Mouse (Mus musculus) neural tube, embryonic 11.5 days (tissue): ENCODE data around the gene Olfr1269. TPM values are rescaled to one million over a fixed set of nuclear protein-coding genes. Genes with fewer than 3 reads are reported as not detected.

ENCODE experiments used
- ATAC-seq: fragments of 200-750 bp; cut with Nextera tagmentation; 2 replicates; pipeline ENCODE4 v1.8.0; 2017; ENCODE audit warnings: moderate number of reproducible peaks, mild to moderate bottlenecking, moderate TSS enrichment, moderate library complexity; ENCODE audit not compliant: insufficient read depth, low FRiP score, low TSS enrichment
- DNase-seq: peaks from one replicate; pipeline ENCODE4 v3.0.0-alpha.2; 2015; ENCODE audit warnings: low spot score
- H3K27ac ChIP-seq: fragments of 300-500 bp; sonication (generic); 2 replicates; pipeline ENCODE4 v1.5.1; 2014; ENCODE audit warnings: low read depth, mild to moderate bottlenecking, low read length
- H3K27me3 ChIP-seq: fragments of 300-500 bp; sonication (generic); 2 replicates; pipeline ENCODE4 v1.6.1; 2014; ENCODE audit warnings: mild to moderate bottlenecking, low read length, mixed read lengths; ENCODE audit not compliant: control insufficient read depth, insufficient read depth
- H3K36me3 ChIP-seq: fragments of 300-500 bp; sonication (generic); 2 replicates; pipeline ENCODE4 v1.6.1; 2014; ENCODE audit warnings: mild to moderate bottlenecking, low read length, moderate library complexity, mixed read lengths; ENCODE audit not compliant: control insufficient read depth, insufficient read depth
- H3K4me1 ChIP-seq: fragments of 300-500 bp; sonication (generic); 2 replicates; pipeline ENCODE4 v1.6.1; 2014; ENCODE audit warnings: low read length, mixed read lengths; ENCODE audit not compliant: control insufficient read depth, insufficient read depth
- H3K4me2 ChIP-seq: fragments of 300-500 bp; sonication (generic); 2 replicates; pipeline ENCODE4 v1.6.1; 2014; ENCODE audit warnings: low read depth, mild to moderate bottlenecking, moderate library complexity
- H3K4me3 ChIP-seq: fragments of 300-500 bp; sonication (generic); 2 replicates; pipeline ENCODE4 v1.5.1; 2014; ENCODE audit warnings: low read depth, low read length
- H3K9ac ChIP-seq: fragments of 300-500 bp; sonication (generic); 2 replicates; pipeline ENCODE4 v1.6.1; 2014; ENCODE audit warnings: mild to moderate bottlenecking, low read length
- H3K9me3 ChIP-seq: fragments of 300-500 bp; sonication (generic); 2 replicates; pipeline ENCODE4 v1.6.1; 2016; ENCODE audit warnings: low read length; ENCODE audit not compliant: control insufficient read depth
- WGBS: fragments of 180-500 bp; shearing (Covaris S2); extraction: QIAGEN DNeasy Blood & Tissue Kit; methylation state at CpG from one replicate; pipeline ENCODE4 v1.1.7; 2014; 5-methylcytosine and 5-hydroxymethylcytosine counted together
- polyA plus RNA-seq: library from polyadenylated mRNA; unstranded; fragments of >200 nt; fragmentation: Nextera tagmentation; extraction: Ambion mirVana; gene quantifications from 2 replicates; pipeline ENCODE4 v1.2.1, GENCODE M21; 2014

Olfr1269 gene
- not detected in 2 replicates for polyA plus RNA-seq

- DNase-seq (no peak), ATAC-seq (no peak)
- no peaks in the 10 kb centered on the region for H3K4me1 ChIP-seq
- 90% methylated on average over 1 of the region's 1 CpGs for WGBS
- H3K36me3 ChIP-seq: no peaks in the 10 kb centered on the region
- H3K9me3 ChIP-seq: no peaks in the 10 kb centered on the region
- H3K27me3 ChIP-seq: no peaks in the 10 kb centered on the region
- H3K9ac ChIP-seq: no peak within 1 kb of the TSS
- no peak within 1 kb of the TSS for H3K4me3 ChIP-seq
- H3K4me2 ChIP-seq: no peak within 1 kb of the TSS
- H3K27ac ChIP-seq: no peak within 1 kb of the TSS
Observed at GRCm38 (mm10) chr2:90121312-90121711, at the start of gene Olfr1269. Olfr1269 (minus strand) TSS chr2:90121412.

DNA sequence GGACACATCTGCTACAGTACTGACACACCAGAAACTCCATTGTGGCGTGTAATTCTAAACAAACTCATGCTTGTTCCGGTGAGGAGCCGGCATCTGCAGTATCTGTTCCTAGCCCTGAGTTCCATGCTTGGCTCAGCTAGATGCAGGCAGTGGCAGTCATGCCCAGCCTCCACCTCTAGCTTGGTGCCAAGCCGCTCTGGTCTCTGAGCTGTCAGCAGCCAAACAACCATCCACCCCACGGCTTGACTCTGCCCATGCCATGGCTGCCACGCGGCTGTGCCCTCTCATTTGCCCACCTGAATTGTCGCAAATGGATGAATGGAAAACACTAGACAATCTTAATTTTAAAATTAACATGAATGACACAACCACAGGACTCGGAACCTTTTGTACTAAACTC lies 32.7 kb upstream of the Olfr1269 start:
- no peak overlapping the region for H3K4me3 ChIP-seq
- ATAC-seq: no peak
- 91% methylated on average over 9 of the region's 9 CpGs for WGBS

GRCm38 (mm10) chr2:90152991-90153390 lies 31.8 kb upstream of the Olfr1269 start, which contains the start of gene Olfr1270:
Olfr1270 (minus strand) TSS chr2:90153091.
- H3K27me3 ChIP-seq: no peaks in the 10 kb centered on the region
- no peaks in the 10 kb centered on the region for H3K9me3 ChIP-seq
- H3K4me3 ChIP-seq: no peak within 1 kb of the TSS
- ATAC-seq (no peak), DNase-seq (no peak)
- no peak within 1 kb of the TSS for H3K9ac ChIP-seq
- 92% methylated on average over 3 of the region's 3 CpGs for WGBS
- no peak within 1 kb of the TSS for H3K27ac ChIP-seq
- H3K4me2 ChIP-seq: no peak within 1 kb of the TSS
- H3K36me3 ChIP-seq: no peaks in the 10 kb centered on the region
- H3K4me1 ChIP-seq: no peaks in the 10 kb centered on the region

More for the DNA sequence above, 32.7 kb upstream of the Olfr1269 start:
- H3K4me2 ChIP-seq: no peak overlapping the region
- H3K36me3 ChIP-seq: no peaks in the 10 kb centered on the region
- no peak overlapping the region for H3K9ac ChIP-seq
- no peak overlapping the region for H3K27ac ChIP-seq
- H3K27me3 ChIP-seq: no peaks in the 10 kb centered on the region
- H3K9me3 ChIP-seq: no peaks in the 10 kb centered on the region
- no peaks in the 10 kb centered on the region for H3K4me1 ChIP-seq
- DNase-seq: no peak

DNA sequence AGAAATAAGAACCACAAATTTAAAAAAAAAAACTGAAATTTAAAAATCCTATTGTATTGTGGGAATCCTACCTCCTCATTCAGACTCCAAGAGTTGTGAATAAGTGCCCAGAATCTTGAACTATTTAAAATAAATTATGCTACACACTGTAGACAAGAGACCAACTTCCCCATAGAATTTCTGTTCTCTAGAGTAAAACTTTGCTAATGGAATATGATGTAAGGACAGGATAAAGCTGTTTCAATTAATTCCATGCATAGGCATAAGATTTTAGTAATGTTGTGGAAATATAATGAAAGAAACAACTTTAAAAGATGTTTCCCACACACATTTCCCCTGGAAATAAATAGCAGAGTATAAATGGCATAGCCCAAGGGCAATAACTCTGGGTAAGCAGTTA lies 21.0 kb upstream of the Olfr1269 start, which contains the start of gene Olfr32:
Olfr32 (minus strand) TSS at position 101 of the 400 bp plus-strand sequence.
- no peak within 1 kb of the TSS for H3K9ac ChIP-seq
- DNase-seq (no peak), ATAC-seq (no peak)

GRCm38 (mm10) chr2:90070065-90070464 lies 51.1 kb downstream of the Olfr1269 start:
- Histone ChIP-seq H3K36me3 (no peaks in the 10 kb centered on the region), H3K27me3 (no peaks in the 10 kb centered on the region), H3K9ac (no peak overlapping the region), H3K9me3 (no peaks in the 10 kb centered on the region), H3K4me2 (no peak overlapping the region), H3K27ac (no peak overlapping the region), H3K4me3 (no peak overlapping the region), H3K4me1 (no peaks in the 10 kb centered on the region)
- DNase-seq (no peak), ATAC-seq (no peak)
- WGBS: 76% methylated on average over 2 of the region's 2 CpGs

More for the DNA sequence above, 21.0 kb upstream of the Olfr1269 start, which contains the start of gene Olfr32:
- H3K4me1 ChIP-seq: no peaks in the 10 kb centered on the region
- H3K36me3 ChIP-seq: no peaks in the 10 kb centered on the region
- H3K4me2 ChIP-seq: no peak within 1 kb of the TSS
- no peaks in the 10 kb centered on the region for H3K9me3 ChIP-seq
- no peaks in the 10 kb centered on the region for H3K27me3 ChIP-seq
- no peak within 1 kb of the TSS for H3K4me3 ChIP-seq
- H3K27ac ChIP-seq: no peak within 1 kb of the TSS

Other genes with a start within 250 kb of the Olfr1269 start
- not detected in 2 replicates for gene Olfr1257, start 243.0 kb downstream of the Olfr1269 start, polyA plus RNA-seq
- not detected in 2 replicates for gene Olfr1258, start 194.1 kb downstream of the Olfr1269 start, polyA plus RNA-seq
- gene Olfr1259, start 172.7 kb downstream of the Olfr1269 start, polyA plus RNA-seq: not detected in 2 replicates
- not detected in 2 replicates for gene Olfr1260, start 147.1 kb downstream of the Olfr1269 start, polyA plus RNA-seq
- gene Olfr1261, start 130.2 kb downstream of the Olfr1269 start, polyA plus RNA-seq: not detected in 2 replicates
- not detected in 2 replicates for gene Olfr1262, start 121.3 kb downstream of the Olfr1269 start, polyA plus RNA-seq
- gene Olfr1263, start 109.3 kb downstream of the Olfr1269 start, polyA plus RNA-seq: not detected in 2 replicates
- not detected in 2 replicates for gene Olfr1264, start 95.8 kb downstream of the Olfr1269 start, polyA plus RNA-seq
- gene Olfr1265, start 86.1 kb downstream of the Olfr1269 start, polyA plus RNA-seq: not detected in 2 replicates
- gene Olfr140, start 57.8 kb downstream of the Olfr1269 start, polyA plus RNA-seq: not detected in 2 replicates
- gene Olfr32, start 20.9 kb upstream of the Olfr1269 start, polyA plus RNA-seq: 0.20 TPM in 1 of 2 replicates, not detected in the other
- gene Olfr1270, start 31.7 kb upstream of the Olfr1269 start, polyA plus RNA-seq: not detected in 2 replicates
- not detected in 2 replicates for gene Olfr1506, start 103.1 kb upstream of the Olfr1269 start, polyA plus RNA-seq
- not detected in 2 replicates for gene Olfr142, start 136.2 kb upstream of the Olfr1269 start, polyA plus RNA-seq
- not detected in 2 replicates for gene Olfr1271, start 149.6 kb upstream of the Olfr1269 start, polyA plus RNA-seq
- not detected in 2 replicates for gene Olfr1272, start 171.4 kb upstream of the Olfr1269 start, polyA plus RNA-seq
- gene Gm13769, start 200.8 kb upstream of the Olfr1269 start, polyA plus RNA-seq: not detected in 2 replicates